Mouse (Mus musculus): ENCODE measurements at regions not wholly inside any gene's neighbourhood (a gene's known extent, or its start where the extent isn't known, plus 50 kb on each side); places are given as distances from the start of the nearest gene placed in this dataset.

GRCm38 (mm10) chr12:49732351-49732750 is 347.4 kb downstream of the Gm43517 start:
- no peak for DNase-seq

- no peak for DNase-seq
These were observed 352.1 kb downstream of the Gm43517 start for GRCm38 (mm10) chr12:49737100-49737499.

GRCm38 (mm10) chr12:49739960-49740740 is 355.2 kb downstream of the Gm43517 start:
- DNase-seq, result no peak

GRCm38 (mm10) chr12:49743402-49743801 is 358.4 kb downstream of the Gm43517 start:
- no peak for DNase-seq

GRCm38 (mm10) chr12:49747081-49747480 is 362.1 kb downstream of the Gm43517 start:
- no peak for DNase-seq

GRCm38 (mm10) chr12:49758391-49758790 is 373.4 kb downstream of the Gm43517 start:
- no peak for DNase-seq

GRCm38 (mm10) chr12:49764541-49764940 is 379.6 kb downstream of the Gm43517 start:
- DNase-seq, result no peak

- DNase-seq, result no peak
These were observed 423.4 kb downstream of the Gm43517 start for GRCm38 (mm10) chr12:49808341-49808740.

GRCm38 (mm10) chr12:49814653-49815052 is 429.7 kb downstream of the Gm43517 start:
- no peak for DNase-seq

GRCm38 (mm10) chr12:49827769-49828168 is 442.8 kb downstream of the Gm43517 start:
- no peak for DNase-seq

GRCm38 (mm10) chr12:49828553-49828952 is 443.6 kb downstream of the Gm43517 start:
- DNase-seq, result no peak

- DNase-seq, result no peak
These were observed 445.7 kb downstream of the Gm43517 start for GRCm38 (mm10) chr12:49830665-49831064.

GRCm38 (mm10) chr12:49832118-49832847 is 447.3 kb downstream of the Gm43517 start:
- DNase-seq, result no peak

GRCm38 (mm10) chr12:49836282-49837070 is 451.5 kb downstream of the Gm43517 start:
- DNase-seq, result no peak

GRCm38 (mm10) chr12:49885507-49885906 is 500.5 kb downstream of the Gm43517 start:
- DNase-seq, result no peak

GRCm38 (mm10) chr12:49887246-49887645 is 502.3 kb downstream of the Gm43517 start:
- no peak for DNase-seq

- DNase-seq, result no peak
These were observed 512.8 kb downstream of the Gm43517 start for GRCm38 (mm10) chr12:49897768-49898167.

GRCm38 (mm10) chr12:49915691-49916090 is 530.7 kb downstream of the Gm43517 start:
- no peak for DNase-seq

- no peak for DNase-seq
These were observed 536.6 kb downstream of the Gm43517 start for GRCm38 (mm10) chr12:49921608-49922007.

GRCm38 (mm10) chr12:49940818-49941217 is 555.8 kb downstream of the Gm43517 start:
- DNase-seq, result no peak

- DNase-seq, result no peak
These were observed 560.1 kb downstream of the Gm43517 start for GRCm38 (mm10) chr12:49944911-49945627.

- no peak for DNase-seq
These were observed 560.8 kb downstream of the Gm43517 start for GRCm38 (mm10) chr12:49945628-49946220.

All from cerebellum, adult 18-20 months (tissue).